In the genomic region with DNA sequence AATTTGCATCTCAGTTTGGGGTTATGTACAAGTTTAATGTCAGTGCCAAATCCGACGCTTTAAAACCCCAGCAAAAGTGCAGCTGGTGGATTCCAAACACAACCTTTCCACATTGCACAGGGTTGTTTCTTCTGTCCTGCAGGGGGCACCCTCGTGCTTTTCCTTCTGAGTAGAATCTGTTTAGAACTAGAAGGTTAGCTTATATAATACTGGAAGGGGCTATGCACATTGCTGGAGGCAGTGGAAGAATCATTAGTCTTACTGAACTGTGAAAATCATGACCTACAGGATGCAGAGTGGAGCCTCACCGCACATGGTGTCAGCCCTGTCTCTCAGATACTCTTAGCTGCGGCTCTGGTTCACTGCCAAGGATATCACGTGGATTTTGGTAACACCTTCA, we compare ENCODE assay signal across 9 mouse cellular contexts. TPM values are rescaled to one million over a fixed set of nuclear protein-coding genes. Genes with fewer than 3 reads are reported as not detected.
DNase-seq lines count a peak whose midpoint lies in the region; ATAC-seq and TF ChIP-seq lines count a peak whose summit lies in the region.
"Had no signal": no experiment of that assay in that cellular context is flagged by ENCODE, and none has a peak within 500 bp of the region (broad histone marks: within the 10 kb centered on the region; RNA-seq: fewer than 3 reads in every experiment).

No protein-coding gene starts in this region.

- H3K4me1 ChIP-seq in E14TG2a.4 (replicated peaks; ENCODE audit: low read depth, low read length), result peaks cover 3% of the 10 kb centered on the region
- no peaks in the 10 kb centered on the region for H3K4me1 ChIP-seq in neural tube, embryonic 11.5 days (ENCODE audit: control insufficient read depth, insufficient read depth, low read length)
- H3K4me1 ChIP-seq: embryonic facial prominence, embryonic 13.5 days had no signal

- intact Hi-C loops in heart, postnatal 10 days (cut with DNase I), result loop anchor here (1.0 to 5.0 kb wide), 2 partner anchors 164 to 277 kb away; no protein-coding TSS in a partner anchor
- intact Hi-C loops in heart, postnatal 36 days (cut with DNase I), result loop anchor here (1.0 to 5.0 kb wide), 2 partner anchors 164 to 277 kb away; no protein-coding TSS in a partner anchor
- intact Hi-C loops in left cerebral cortex, postnatal 10 days (cut with DNase I), result no loop called here

- no peak overlapping the region for H3K27ac ChIP-seq in neural tube, embryonic 11.5 days (ENCODE audit: low read depth, low read length)
- H3K27ac ChIP-seq: embryonic facial prominence, embryonic 13.5 days had no signal

- TF ChIP-seq CTCF in E14TG2a.4 (conservative IDR thresholded peaks at IDR 0.05; ENCODE audit: low read length), result peak; percentile 46

- H3K36me3 ChIP-seq in E14TG2a.4 (ENCODE audit: insufficient read depth, low read length), result no peaks in the 10 kb centered on the region
- no peaks in the 10 kb centered on the region for H3K36me3 ChIP-seq in neural tube, embryonic 11.5 days (ENCODE audit: control insufficient read depth, insufficient read depth, low read length)
- H3K36me3 ChIP-seq: embryonic facial prominence, embryonic 13.5 days had no signal

- no peaks in the 10 kb centered on the region for H3K9me3 ChIP-seq in E14TG2a.4 (ENCODE audit: low read length)
- no peaks in the 10 kb centered on the region for H3K9me3 ChIP-seq in neural tube, embryonic 11.5 days (ENCODE audit: control insufficient read depth, low read length)
- H3K9me3 ChIP-seq: embryonic facial prominence, embryonic 13.5 days had no signal

- DNase-seq in heart, postnatal 10 days, result peak; percentile 58 to 79
- no peak for DNase-seq in heart, adult 9 months (ENCODE audit: low spot score in 2 of 2)
- peak; percentile 60 for DNase-seq in c-Kit-positive CD71-positive TER-119-positive erythroid progenitor cells, embryonic 14.5 days (ENCODE audit: low spot score)
- DNase-seq in heart, postnatal 36 days, result peak; percentile 60 to 75
- peak; percentile 40 to 75 for DNase-seq in left cerebral cortex, postnatal 10 days (ENCODE audit: extremely low spot score in 1 of 2, low spot score in 2 of 2)
- peak; percentile 59 for DNase-seq in neural tube, embryonic 11.5 days (ENCODE audit: low spot score)
- peak; percentile 75 for DNase-seq in thymus, postnatal 14 days

- H3K9ac ChIP-seq in neural tube, embryonic 11.5 days (ENCODE audit: low read length), result no peak overlapping the region
- H3K9ac ChIP-seq: embryonic facial prominence, embryonic 13.5 days had no signal

- 56% methylated on average over 6 of the region's 6 CpGs for WGBS in neural tube, embryonic 11.5 days

- H3K4me3 ChIP-seq in E14TG2a.4 (replicated peaks; ENCODE audit: low read length), result no peak overlapping the region
- H3K4me3 ChIP-seq in neural tube, embryonic 11.5 days (ENCODE audit: low read depth, low read length), result no peak overlapping the region
- H3K4me3 ChIP-seq: embryonic facial prominence, embryonic 13.5 days had no signal

- no peak overlapping the region for H3K4me2 ChIP-seq in neural tube, embryonic 11.5 days (ENCODE audit: low read depth)
- H3K4me2 ChIP-seq: embryonic facial prominence, embryonic 13.5 days had no signal

- ATAC-seq in neural tube, embryonic 11.5 days (ENCODE audit: insufficient read depth, low FRiP score, low TSS enrichment), result no peak

- peaks cover 8% of the 10 kb centered on the region for H3K27me3 ChIP-seq in E14TG2a.4 (ENCODE audit: insufficient read depth, low read length)
- no peaks in the 10 kb centered on the region for H3K27me3 ChIP-seq in neural tube, embryonic 11.5 days (ENCODE audit: control insufficient read depth, insufficient read depth, low read length)
- H3K27me3 ChIP-seq: embryonic facial prominence, embryonic 13.5 days had no signal

RNA-seq across cellular contexts. Expression of a gene that starts 49.3 kb away (rescaled TPM):
- total RNA-seq in heart, postnatal 10 days (2021), result 1 to 10 TPM in 1 of 2 experiments, under 1 TPM in 1; 0.60 to 1.4 TPM
- total RNA-seq in heart, postnatal 36 days (2021), result under 1 TPM; 0.80 to 0.87 TPM
- under 1 TPM; 0.21 to 0.53 TPM for total RNA-seq in left cerebral cortex, postnatal 10 days (2021)
- 0.11 and 0.13 TPM in 2 replicates for polyA plus RNA-seq in neural tube, embryonic 11.5 days (2014; fragmentation: Nextera tagmentation; extraction: Ambion mirVana)

RNA-seq across cellular contexts. Expression of a gene that starts 55.7 kb away (rescaled TPM):
- total RNA-seq in heart, postnatal 10 days (2021), result 1 to 10 TPM; 5.5 to 7.0 TPM
- 1 to 10 TPM; 1.8 to 2.4 TPM for total RNA-seq in heart, postnatal 36 days (2021)
- total RNA-seq in left cerebral cortex, postnatal 10 days (2021), result 1 to 10 TPM in 1 of 2 experiments, under 1 TPM in 1; 0.91 to 1.8 TPM
- 1.2 and 1.4 TPM in 2 replicates for polyA plus RNA-seq in neural tube, embryonic 11.5 days (2014; fragmentation: Nextera tagmentation; extraction: Ambion mirVana)

Comparison
In these comparisons a context has a peak if more than half of its experiments do, and no peak if none do; other contexts are left out.
1. DNase-seq: peak in heart, postnatal 10 days (2 of 2), c-Kit-positive CD71-positive TER-119-positive erythroid progenitor cells, embryonic 14.5 days (single experiment), heart, postnatal 36 days (2 of 2), left cerebral cortex, postnatal 10 days (2 of 2), neural tube, embryonic 11.5 days (single experiment) and thymus, postnatal 14 days (single experiment); none in heart, adult 9 months (0 of 2).